Mouse (Mus musculus): ENCODE measurements around the gene Rsrc2. TPM values are rescaled to one million over a fixed set of nuclear protein-coding genes. Genes with fewer than 3 reads are reported as not detected.

The Rsrc2 gene
- polyA plus RNA-seq (2021; fragmentation: Nextera tagmentation): 47.0 and 58.7 TPM in 2 replicates
- long read RNA-seq, experiment 1, transcript Rsrc2-208 (10 exons, 1,595 nt): major isoform, 38 of 60 reads
- long read RNA-seq, experiment 1, partial matches to known transcripts: 3 of 60 reads
- long read RNA-seq, experiment 1, other reads (novel, unspliced or antisense): 11 of 60 reads
- long read RNA-seq, experiment 2, transcript Rsrc2-208 (10 exons, 1,595 nt): major isoform, 9 of 64 reads
- long read RNA-seq, experiment 2, partial matches to known transcripts: 46 of 64 reads
- long read RNA-seq, experiment 2, other reads (novel, unspliced or antisense): 6 of 64 reads

DNA sequence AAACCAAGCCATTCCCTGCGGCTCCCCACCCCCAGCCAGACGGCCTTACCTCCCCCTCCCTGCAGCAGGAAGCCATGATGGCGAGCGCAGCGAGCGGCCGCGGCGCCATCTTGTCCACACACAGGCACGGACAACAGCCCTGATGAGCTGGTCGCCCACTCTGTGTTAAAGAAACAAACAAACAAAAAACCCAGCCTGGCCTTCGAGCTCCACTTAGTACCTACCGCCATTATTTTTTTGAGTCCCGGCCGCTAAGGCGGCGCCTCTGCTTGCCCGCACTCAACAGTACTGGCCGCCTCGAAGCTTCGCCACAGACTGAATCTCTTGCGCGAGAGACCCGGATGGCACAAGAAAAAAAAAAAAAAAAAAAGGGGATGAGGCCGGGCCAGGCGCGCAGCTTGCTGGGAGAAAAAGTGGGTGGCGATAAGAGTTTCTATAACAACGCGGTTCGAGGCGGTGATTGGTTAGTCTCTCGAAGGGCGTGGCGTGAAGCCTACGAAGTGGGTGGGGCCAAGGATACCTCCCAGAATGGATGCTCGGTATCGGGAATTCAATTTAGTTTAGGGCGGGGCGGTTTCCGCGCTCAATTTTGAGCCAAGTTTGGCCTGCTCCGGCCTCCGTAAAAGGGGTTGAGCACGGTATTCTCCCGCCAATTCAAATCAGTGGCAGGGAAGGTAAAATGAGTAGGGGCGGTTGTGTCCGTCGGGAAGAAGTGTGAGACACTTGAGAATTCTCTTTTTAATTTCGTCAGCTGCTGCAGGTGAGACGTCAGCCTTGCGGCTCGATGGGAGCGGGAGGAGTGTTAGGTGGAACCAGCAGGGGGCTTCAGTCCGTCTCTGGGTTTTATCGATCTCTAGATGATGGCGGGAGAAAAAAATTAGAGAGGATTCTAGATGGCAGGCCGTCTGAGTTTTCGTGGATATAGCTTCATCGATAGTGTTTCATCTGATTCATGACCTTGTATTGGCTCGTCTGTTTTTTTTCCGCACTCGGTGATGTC, at the start of gene Rsrc2, which contains the start of gene Kntc1:
Gene Rsrc2, minus strand, starts transcription at position 350 of the 1,000 bp plus-strand sequence.
Gene Kntc1, plus strand, starts transcription at position 652 of the 1,000 bp plus-strand sequence.

DNA sequence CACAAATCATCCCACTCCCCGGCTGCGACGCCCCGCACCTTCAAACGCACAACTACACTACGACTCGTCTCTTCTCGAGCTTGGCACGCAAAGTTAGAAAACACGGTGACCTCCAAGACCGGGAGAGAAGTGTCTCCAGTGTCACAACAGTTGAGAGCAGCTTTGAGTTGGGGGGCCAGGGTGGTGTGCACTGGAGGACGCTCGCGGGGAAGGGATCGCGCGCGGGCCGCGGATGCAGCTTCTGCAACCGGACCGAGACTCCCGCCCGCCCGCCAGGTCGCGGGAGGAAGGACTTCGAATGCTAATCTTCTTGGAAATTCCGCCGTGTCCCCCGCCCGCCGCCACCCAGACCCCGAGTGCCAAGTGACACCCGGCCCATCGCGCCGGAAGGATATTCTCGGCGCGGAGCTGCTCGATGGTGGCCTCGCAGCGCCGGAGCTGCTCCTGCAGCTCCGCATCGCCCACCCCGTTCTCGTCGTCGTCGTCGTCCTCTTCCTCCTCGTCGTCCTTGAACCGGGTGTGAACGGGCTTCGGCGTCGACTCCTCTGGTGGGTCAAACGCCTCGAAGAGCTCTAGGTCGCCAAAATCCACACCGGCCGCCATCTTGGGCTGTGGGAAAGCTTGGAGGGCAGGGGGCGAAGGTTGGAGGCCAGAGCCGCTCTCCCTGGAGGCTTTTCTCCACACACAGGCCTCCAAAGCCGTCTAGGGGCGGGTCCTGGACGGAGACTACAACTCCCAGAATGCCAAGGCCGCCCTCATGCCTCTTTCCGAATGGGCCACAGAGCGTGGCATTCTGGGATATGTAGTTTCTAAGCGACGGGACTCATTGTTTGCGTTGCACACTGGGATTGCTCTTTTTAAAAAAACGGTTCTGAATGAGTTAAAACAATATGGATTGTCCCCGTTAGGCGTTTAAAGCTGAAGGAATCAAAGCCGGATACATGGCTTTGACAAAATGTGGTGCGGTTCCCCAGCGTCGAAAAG, 28.6 kb downstream of the Rsrc2 start, which contains the start of gene Zcchc8:
Gene Zcchc8, minus strand, starts transcription at position 773 of the 984 bp plus-strand sequence.

DNA sequence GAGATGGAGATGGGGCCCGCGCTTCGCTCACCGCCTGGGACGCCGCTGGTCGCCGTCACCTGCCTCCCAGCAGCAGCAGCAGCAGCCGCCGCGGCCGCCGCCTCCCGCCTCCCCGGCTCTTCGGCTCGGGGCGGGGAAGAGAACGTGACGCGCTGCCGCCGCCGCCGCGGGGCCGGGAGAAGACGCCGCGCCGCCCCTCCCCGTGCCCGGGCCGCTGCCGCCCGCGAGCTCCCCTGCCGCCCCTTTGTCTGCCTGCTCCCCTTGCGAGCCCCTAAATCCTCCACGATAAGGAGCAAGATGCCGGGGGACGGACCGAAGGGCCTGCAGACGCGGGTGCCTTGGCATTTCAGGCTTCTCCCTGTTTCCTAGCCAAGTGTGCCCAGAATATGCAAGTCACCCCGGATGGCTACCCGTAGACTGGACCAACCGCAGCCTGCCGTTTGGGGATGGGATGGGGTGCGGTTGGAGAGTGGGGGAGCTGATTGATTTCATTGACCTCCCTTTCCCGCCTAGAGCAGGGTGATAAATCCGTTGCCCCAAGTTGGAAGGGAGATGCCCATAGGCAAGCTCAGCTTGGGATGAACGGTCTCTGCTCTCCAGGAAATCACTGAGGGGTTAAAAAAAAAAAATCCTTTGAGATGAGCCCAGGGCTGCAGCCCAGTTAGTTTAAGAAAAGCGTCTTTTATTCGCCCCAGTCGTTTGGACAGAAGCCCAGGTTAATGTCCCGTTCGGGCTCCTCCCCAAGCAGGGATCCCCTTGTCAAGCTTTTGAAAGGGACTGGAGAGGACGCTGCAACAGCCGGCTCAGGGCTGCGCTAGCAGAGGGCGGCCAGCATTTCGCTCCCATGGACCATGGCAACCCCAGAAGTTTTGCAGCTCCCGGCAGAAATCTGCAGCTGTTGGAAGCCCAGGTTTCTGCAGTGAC, 64.7 kb downstream of the Rsrc2 start, which contains the start of gene Clip1:
Gene Clip1, minus strand, starts transcription at position 398 of the 924 bp plus-strand sequence.

Other genes with a start within 250 kb of the Rsrc2 start
- 1.5 TPM in 1 of 2 replicates, not detected in the other for gene B3gnt4, start 239.0 kb downstream of the Rsrc2 start, polyA plus RNA-seq (2021; fragmentation: Nextera tagmentation)
- 51.9 and 56.0 TPM in 2 replicates for gene Diablo, start 225.2 kb downstream of the Rsrc2 start, polyA plus RNA-seq (2021; fragmentation: Nextera tagmentation)
- 0.16 TPM in 1 of 2 replicates, not detected in the other for gene Gm49027, start 223.9 kb downstream of the Rsrc2 start, polyA plus RNA-seq (2021; fragmentation: Nextera tagmentation)
- 37.4 and 40.7 TPM in 2 replicates for gene Vps33a, start 176.4 kb downstream of the Rsrc2 start, polyA plus RNA-seq (2021; fragmentation: Nextera tagmentation)
- gene Clip1, start 64.8 kb downstream of the Rsrc2 start, polyA plus RNA-seq (2021; fragmentation: Nextera tagmentation): 32.8 and 39.0 TPM in 2 replicates
- gene Zcchc8, start 28.3 kb downstream of the Rsrc2 start, polyA plus RNA-seq (2021; fragmentation: Nextera tagmentation): 16.1 and 16.9 TPM in 2 replicates
- gene Kntc1, start 302 bp upstream of the Rsrc2 start, polyA plus RNA-seq (2021; fragmentation: Nextera tagmentation): 0.63 and 1.7 TPM in 2 replicates
- 0.09 TPM in 1 of 2 replicates, not detected in the other for gene Hcar2, start 116.1 kb upstream of the Rsrc2 start, polyA plus RNA-seq (2021; fragmentation: Nextera tagmentation)
- gene Hcar1, start 130.6 kb upstream of the Rsrc2 start, polyA plus RNA-seq (2021; fragmentation: Nextera tagmentation): 0.38 and 0.56 TPM in 2 replicates
- 93.0 and 152 TPM in 2 replicates for gene Denr, start 157.8 kb upstream of the Rsrc2 start, polyA plus RNA-seq (2021; fragmentation: Nextera tagmentation)
- not detected in 2 replicates for gene Gm43518, start 178.0 kb upstream of the Rsrc2 start, polyA plus RNA-seq (2021; fragmentation: Nextera tagmentation)
- gene Ccdc62, start 181.3 kb upstream of the Rsrc2 start, polyA plus RNA-seq (2021; fragmentation: Nextera tagmentation): 1.8 and 3.2 TPM in 2 replicates
- gene Hip1r, start 224.2 kb upstream of the Rsrc2 start, polyA plus RNA-seq (2021; fragmentation: Nextera tagmentation): 10.4 and 11.5 TPM in 2 replicates